Mouse (Mus musculus): Measurements from ENCODE around the gene Ulk2. TPM values are rescaled to one million over a fixed set of nuclear protein-coding genes. Genes with fewer than 3 reads are reported as not detected.

Ulk2 gene
- polyA plus RNA-seq (2012; ENCODE audit: insufficient read depth, insufficient read length, missing spikeins) = 41.3 and 47.7 TPM in 2 replicates

DNA sequence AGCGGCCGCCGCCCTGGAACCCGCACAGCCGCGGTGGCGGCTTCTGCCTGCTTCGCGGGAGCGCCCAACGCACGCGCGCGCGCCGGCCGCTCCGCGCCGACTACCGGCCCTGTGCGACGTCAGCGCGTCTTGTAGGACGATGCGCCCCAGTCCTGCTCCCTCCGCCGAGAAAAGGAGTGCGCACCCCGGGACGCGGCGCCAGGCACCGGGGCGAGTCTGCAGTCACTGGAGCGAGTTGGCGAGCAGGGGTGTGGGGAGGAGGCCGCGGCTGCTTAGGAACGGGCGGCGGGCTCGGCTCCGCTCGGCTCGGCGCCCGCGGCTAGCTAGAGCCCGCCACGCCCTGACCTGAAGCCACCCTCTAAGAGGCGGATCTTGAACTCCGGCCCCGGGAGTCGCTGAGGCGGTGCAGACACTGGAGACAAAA is at the start of gene Ulk2:
Ulk2 (minus strand) TSS at position 86 of the 424 bp plus-strand sequence.
- peak; percentile 99 for TF ChIP-seq POLR2A (IDR thresholded peaks at IDR 0.05; ENCODE audit: borderline replicate concordance, low read depth, low read length)
- TF ChIP-seq CTCF (IDR thresholded peaks at IDR 0.05; ENCODE audit: low read depth, low read length) = no peak
- H3K27ac ChIP-seq (ENCODE audit: insufficient read depth, low read depth, low read length) = peak within 1 kb of the TSS; percentile 67
- peak within 1 kb of the TSS; percentile 82 for H3K4me3 ChIP-seq (ENCODE audit: insufficient read depth, low read length)
- peaks cover 6% of the 10 kb centered on the region for H3K4me1 ChIP-seq (ENCODE audit: control insufficient read depth, insufficient read depth, low read length)

DNA sequence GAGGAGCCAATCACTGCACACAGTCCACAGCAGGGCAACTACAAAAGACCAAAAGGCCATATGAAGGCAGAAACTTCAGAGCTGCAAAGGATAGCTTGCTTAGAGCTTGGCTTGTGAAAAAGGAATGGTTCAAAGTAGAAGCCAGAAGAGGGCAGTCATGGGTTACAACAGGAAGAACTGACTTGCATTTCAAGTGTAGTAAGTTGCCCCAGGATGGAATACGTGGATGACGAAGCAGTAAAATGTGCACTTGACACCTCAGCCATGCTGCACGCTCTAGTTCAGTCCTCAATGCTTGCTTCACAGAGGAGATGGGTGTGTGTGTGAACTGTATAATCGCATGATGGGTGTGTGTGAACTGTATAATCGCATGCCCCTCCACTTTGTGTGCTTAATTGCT is 27.3 kb upstream of the Ulk2 start:
- TF ChIP-seq POLR2A (IDR thresholded peaks at IDR 0.05; ENCODE audit: borderline replicate concordance, low read depth, low read length) = no peak
- no peak for TF ChIP-seq CTCF (IDR thresholded peaks at IDR 0.05; ENCODE audit: low read depth, low read length)
- H3K4me3 ChIP-seq (ENCODE audit: insufficient read depth, low read length) = no peak overlapping the region
- H3K27ac ChIP-seq (ENCODE audit: insufficient read depth, low read depth, low read length) = no peak overlapping the region
- H3K4me1 ChIP-seq (ENCODE audit: control insufficient read depth, insufficient read depth, low read length) = peaks cover 7% of the 10 kb centered on the region

GRCm38 (mm10) chr11:61879921-61880320 is 25.0 kb upstream of the Ulk2 start:
- no peak overlapping the region for H3K27ac ChIP-seq (ENCODE audit: insufficient read depth, low read depth, low read length)
- H3K4me3 ChIP-seq (ENCODE audit: insufficient read depth, low read length) = no peak overlapping the region
- TF ChIP-seq POLR2A (IDR thresholded peaks at IDR 0.05; ENCODE audit: borderline replicate concordance, low read depth, low read length) = no peak
- no peak for TF ChIP-seq CTCF (IDR thresholded peaks at IDR 0.05; ENCODE audit: low read depth, low read length)
- H3K4me1 ChIP-seq (ENCODE audit: control insufficient read depth, insufficient read depth, low read length) = peaks cover 7% of the 10 kb centered on the region

GRCm38 (mm10) chr11:61871881-61872280 is 17.0 kb upstream of the Ulk2 start:
- no peak for TF ChIP-seq POLR2A (IDR thresholded peaks at IDR 0.05; ENCODE audit: borderline replicate concordance, low read depth, low read length)
- Histone ChIP-seq H3K4me3 (ENCODE audit: insufficient read depth, low read length) (no peak overlapping the region), H3K4me1 (ENCODE audit: control insufficient read depth, insufficient read depth, low read length) (no peaks in the 10 kb centered on the region; the same call in 1 of the 2 replicates), H3K27ac (ENCODE audit: insufficient read depth, low read depth, low read length) (no peak overlapping the region)

GRCm38 (mm10) chr11:61866856-61867255 is 12.0 kb upstream of the Ulk2 start:
- Histone ChIP-seq H3K27ac (ENCODE audit: insufficient read depth, low read depth, low read length) (no peak overlapping the region), H3K4me3 (ENCODE audit: insufficient read depth, low read length) (no peak overlapping the region), H3K4me1 (ENCODE audit: control insufficient read depth, insufficient read depth, low read length) (peaks cover 14% of the 10 kb centered on the region)
- no peak for TF ChIP-seq CTCF (IDR thresholded peaks at IDR 0.05; ENCODE audit: low read depth, low read length)
- TF ChIP-seq POLR2A (IDR thresholded peaks at IDR 0.05; ENCODE audit: borderline replicate concordance, low read depth, low read length) = no peak

DNA sequence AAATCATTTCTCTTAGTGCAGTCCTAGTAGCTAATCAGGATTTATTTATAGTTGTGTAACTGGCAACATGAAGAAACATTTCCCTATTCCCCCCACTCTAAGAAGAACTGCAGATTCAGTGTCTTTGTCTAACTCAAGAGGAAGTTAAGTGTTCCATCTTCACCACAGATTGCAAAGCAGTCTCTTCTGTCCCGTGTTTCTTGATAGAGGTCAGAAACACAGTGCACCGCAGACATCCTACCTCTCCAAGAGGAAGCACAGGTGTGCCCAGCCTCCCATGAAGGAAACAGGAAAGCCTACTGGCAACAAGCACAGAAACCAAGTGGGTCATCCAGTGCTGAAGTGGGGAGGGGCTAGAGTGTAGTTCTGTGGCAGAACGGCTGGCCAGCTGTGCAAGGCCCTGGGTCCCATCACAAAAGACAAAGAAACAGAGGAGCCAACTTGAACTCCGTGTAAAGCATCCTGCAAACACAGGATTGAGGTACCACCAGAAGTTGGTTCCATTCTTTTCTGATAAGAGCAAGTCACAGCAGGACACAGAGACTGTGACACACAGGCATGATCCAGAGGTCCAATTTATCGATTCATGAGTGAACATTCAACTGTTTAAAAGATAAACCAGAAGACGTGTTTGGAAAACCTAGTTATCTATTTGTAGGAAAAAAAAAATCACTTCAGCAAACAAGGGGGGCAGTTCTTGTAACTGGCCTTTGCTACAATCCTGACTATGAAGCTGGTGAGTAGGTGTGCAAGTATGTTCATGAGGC is 7.1 kb upstream of the Ulk2 start:
- H3K27ac ChIP-seq (ENCODE audit: insufficient read depth, low read depth, low read length) = peak overlapping the region; percentile 85
- no peak overlapping the region for H3K4me3 ChIP-seq (ENCODE audit: insufficient read depth, low read length)
- peaks cover 24% of the 10 kb centered on the region for H3K4me1 ChIP-seq (ENCODE audit: control insufficient read depth, insufficient read depth, low read length)
- TF ChIP-seq POLR2A (IDR thresholded peaks at IDR 0.05; ENCODE audit: borderline replicate concordance, low read depth, low read length) = no peak
- no peak for TF ChIP-seq CTCF (IDR thresholded peaks at IDR 0.05; ENCODE audit: low read depth, low read length)

- TF ChIP-seq CTCF (IDR thresholded peaks at IDR 0.05; ENCODE audit: low read depth, low read length) (no peak), POLR2A (IDR thresholded peaks at IDR 0.05; ENCODE audit: borderline replicate concordance, low read depth, low read length) (no peak)
- Histone ChIP-seq H3K4me1 (ENCODE audit: control insufficient read depth, insufficient read depth, low read length) (peaks cover 27% of the 10 kb centered on the region), H3K4me3 (ENCODE audit: insufficient read depth, low read length) (no peak overlapping the region), H3K27ac (ENCODE audit: insufficient read depth, low read depth, low read length) (no peak overlapping the region)
Measured at GRCm38 (mm10) chr11:61859316-61859715, 4.4 kb upstream of the Ulk2 start.

DNA sequence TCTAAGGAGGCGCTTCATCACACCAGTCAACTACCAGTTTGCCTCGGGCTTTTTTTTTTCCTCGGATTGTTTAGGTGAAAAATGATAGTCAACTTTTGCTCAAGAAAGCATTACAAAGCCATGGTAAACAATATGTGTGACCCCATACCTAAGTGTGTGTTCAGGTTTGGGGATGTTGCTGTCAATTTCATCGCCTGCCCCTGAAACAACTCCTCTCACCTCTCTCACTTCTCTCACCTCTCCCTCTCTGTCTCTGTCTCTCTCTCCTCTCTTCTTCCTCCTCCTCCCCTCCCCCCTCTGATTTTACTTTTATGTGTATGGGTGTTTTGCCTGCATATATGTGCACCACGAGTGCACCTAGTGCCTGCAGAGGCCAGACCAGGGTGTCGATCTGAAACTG is 666 bp upstream of the Ulk2 start:
- H3K27ac ChIP-seq (ENCODE audit: insufficient read depth, low read depth, low read length) = peak overlapping the region; percentile 67; the same call in 1 of the 2 replicates
- TF ChIP-seq CTCF (IDR thresholded peaks at IDR 0.05; ENCODE audit: low read depth, low read length) (no peak), POLR2A (IDR thresholded peaks at IDR 0.05; ENCODE audit: borderline replicate concordance, low read depth, low read length) (no peak)
- peak overlapping the region; percentile 82 for H3K4me3 ChIP-seq (ENCODE audit: insufficient read depth, low read length)
- H3K4me1 ChIP-seq (ENCODE audit: control insufficient read depth, insufficient read depth, low read length) = peaks cover 6% of the 10 kb centered on the region

DNA sequence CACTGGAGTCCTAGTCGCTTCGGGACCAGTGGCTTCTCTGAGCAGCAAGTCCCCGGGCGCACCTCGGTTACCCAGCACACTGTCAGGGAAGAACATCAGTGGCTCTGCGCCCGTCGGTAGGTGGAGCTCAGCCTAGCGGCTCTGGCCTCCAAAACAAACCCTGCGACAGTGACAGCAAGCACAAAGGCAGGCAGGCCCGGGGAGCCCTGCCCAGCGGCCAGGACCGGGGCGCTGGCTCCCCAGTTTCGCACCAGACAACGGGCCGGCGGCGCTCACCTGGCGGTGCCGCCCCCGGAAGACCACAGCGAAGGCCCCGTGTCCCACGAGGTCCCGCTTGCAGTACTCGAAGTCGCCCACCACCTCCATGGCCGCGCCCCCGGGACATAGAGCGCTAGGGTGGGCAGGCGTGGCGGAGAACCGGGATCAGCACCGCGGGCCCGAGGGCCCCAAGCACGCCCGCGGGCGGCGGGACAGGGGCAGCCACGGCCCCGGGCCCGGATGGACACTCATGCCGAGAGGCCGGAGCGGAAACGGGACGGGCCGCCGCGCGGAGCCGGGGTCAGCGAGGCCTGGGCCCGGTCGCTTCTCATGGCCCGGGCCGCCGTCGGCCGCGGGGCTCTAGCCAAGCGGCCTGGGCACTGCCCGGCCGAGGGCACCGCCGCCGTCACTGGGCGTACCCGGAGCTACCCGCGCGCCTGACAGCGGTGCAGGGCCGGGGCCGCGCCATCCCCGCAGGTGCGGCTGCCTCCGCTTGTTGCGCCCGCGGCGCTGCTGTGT is 474 bp downstream of the Ulk2 start:
- H3K27ac ChIP-seq (ENCODE audit: insufficient read depth, low read depth, low read length) = peak overlapping the region; percentile 66
- H3K4me3 ChIP-seq (ENCODE audit: insufficient read depth, low read length) = peak overlapping the region; percentile 82
- TF ChIP-seq POLR2A (IDR thresholded peaks at IDR 0.05; ENCODE audit: borderline replicate concordance, low read depth, low read length) (no peak), CTCF (IDR thresholded peaks at IDR 0.05; ENCODE audit: low read depth, low read length) (no peak)
- H3K4me1 ChIP-seq (ENCODE audit: control insufficient read depth, insufficient read depth, low read length) = peaks cover 6% of the 10 kb centered on the region

DNA sequence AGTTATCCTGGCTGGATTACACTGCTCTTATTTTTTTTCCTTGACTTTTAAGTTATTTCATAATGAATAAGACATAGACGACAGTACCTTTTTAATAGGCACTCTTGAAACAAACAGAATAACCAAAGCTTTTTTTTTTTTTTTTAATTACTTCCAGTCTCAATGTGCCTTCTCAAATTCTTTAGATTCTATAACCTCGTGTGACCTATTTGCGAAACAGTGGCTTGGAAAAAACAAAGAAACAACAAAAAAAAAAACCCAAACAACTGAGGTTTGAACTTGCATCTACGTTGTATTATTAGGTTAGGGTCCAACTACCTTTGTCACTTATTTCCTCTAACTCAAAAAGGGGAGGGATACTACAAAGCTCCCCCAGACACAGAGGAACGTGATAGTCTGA is 1.2 kb downstream of the Ulk2 start:
- peak overlapping the region; percentile 66 for H3K27ac ChIP-seq (ENCODE audit: insufficient read depth, low read depth, low read length)
- peak overlapping the region; percentile 82 for H3K4me3 ChIP-seq (ENCODE audit: insufficient read depth, low read length)
- TF ChIP-seq POLR2A (IDR thresholded peaks at IDR 0.05; ENCODE audit: borderline replicate concordance, low read depth, low read length) (no peak), CTCF (IDR thresholded peaks at IDR 0.05; ENCODE audit: low read depth, low read length) (no peak)
- peaks cover 6% of the 10 kb centered on the region for H3K4me1 ChIP-seq (ENCODE audit: control insufficient read depth, insufficient read depth, low read length)
